Mouse (Mus musculus): ENCODE data around the gene Pgbd1. TPM values are rescaled to one million over a fixed set of nuclear protein-coding genes. Genes with fewer than 3 reads are reported as not detected.
A peak's percentile ranks its signal among the peaks of the same experiment; 100 is the strongest.

Gene Pgbd1
- polyA plus RNA-seq, 1 experiment = 5.5 TPM

DNA sequence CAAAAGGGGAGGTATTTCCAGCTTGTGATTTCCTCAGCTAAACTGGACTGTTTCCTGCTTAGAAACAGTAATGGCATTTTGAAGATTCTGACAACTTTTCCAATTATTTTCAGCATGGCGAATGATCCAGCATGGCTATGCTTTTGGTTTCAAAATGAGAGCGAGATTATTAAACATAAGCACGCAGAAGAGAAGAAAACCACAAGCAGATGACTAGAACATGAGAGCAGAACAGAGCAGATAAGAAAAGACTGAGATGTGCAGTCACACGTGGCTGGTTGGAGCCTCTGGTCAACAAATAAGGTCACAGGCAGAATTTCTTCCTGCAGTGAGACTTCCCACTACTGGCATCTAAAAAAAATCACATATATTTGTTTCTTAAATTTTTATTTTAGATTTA is 25.6 kb downstream of the Pgbd1 start:
- TF ChIP-seq CTCF (IDR thresholded peaks at IDR 0.05; ENCODE audit: control insufficient read depth, insufficient read depth, insufficient replicate concordance, low read depth, low read length) (no peak), POLR2A (IDR thresholded peaks at IDR 0.05; ENCODE audit: control insufficient read depth, low read depth, low read length) (no peak)
- Histone ChIP-seq H3K27ac (ENCODE audit: control insufficient read depth, insufficient read depth, low read depth, low read length) (no peak overlapping the region), H3K36me3 (ENCODE audit: control insufficient read depth, insufficient read depth, low read length) (no peaks in the 10 kb centered on the region), H3K4me3 (ENCODE audit: control insufficient read depth, low read depth, low read length) (no peak overlapping the region), H3K27me3 (ENCODE audit: control insufficient read depth, insufficient read depth, low read length) (no peaks in the 10 kb centered on the region), H3K4me1 (ENCODE audit: control insufficient read depth, insufficient read depth, low read length) (peaks cover 4% of the 10 kb centered on the region; the same call in 1 of the 2 replicates)

DNA sequence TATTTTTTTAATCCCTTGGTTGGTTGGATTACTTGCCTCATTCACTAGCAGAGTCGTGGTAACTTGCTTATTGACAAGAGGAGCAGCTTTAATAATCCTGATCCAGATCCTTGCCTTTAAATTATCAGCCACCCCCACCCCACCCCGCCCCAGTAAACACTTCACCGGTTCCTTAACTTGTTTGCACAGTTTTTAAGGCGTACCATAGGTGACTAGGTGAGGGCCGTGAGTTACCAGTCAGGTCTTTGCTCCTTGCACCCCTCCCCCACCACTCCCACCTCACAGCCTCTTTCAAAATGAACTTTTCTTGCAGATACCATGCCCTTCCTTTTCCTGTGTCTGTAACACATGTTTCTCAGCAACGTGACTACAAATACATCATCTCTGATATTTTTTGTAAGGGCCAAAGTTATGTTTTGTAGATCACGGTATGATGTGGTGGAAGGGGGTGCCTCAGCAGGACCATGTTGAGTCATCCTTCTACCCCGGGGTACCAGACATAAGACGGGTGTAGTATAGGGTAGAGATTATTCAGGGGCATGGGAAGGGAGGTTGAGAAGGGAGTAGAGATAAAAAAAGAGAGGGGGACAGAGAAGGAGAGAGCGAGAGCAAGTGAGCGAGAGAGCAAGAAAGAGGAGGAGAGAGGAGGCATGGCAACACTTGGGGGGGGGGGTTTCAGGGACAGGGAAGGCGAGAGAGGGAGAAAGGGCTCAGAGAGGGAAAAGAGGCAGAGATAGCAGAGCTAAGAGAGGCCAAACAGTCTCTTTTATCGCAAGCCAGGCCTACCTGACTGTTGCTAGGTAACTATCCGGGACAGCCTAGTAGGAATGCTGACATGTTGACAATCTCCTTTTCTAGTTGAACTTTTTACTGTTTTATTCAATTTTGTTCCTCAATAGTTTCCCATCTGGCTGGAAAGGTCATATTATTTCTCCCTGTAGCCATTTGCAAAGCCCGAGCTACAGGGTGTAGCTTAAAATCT is 26.3 kb downstream of the Pgbd1 start:
- no peak overlapping the region; the same call in 1 of the 2 replicates for H3K27ac ChIP-seq (ENCODE audit: control insufficient read depth, insufficient read depth, low read depth, low read length)
- no peaks in the 10 kb centered on the region for H3K27me3 ChIP-seq (ENCODE audit: control insufficient read depth, insufficient read depth, low read length)
- H3K4me1 ChIP-seq (ENCODE audit: control insufficient read depth, insufficient read depth, low read length) = peaks cover 4% of the 10 kb centered on the region; the same call in 1 of the 2 replicates
- H3K36me3 ChIP-seq (ENCODE audit: control insufficient read depth, insufficient read depth, low read length) = no peaks in the 10 kb centered on the region
- no peak overlapping the region for H3K4me3 ChIP-seq (ENCODE audit: control insufficient read depth, low read depth, low read length)
- TF ChIP-seq POLR2A (IDR thresholded peaks at IDR 0.05; ENCODE audit: control insufficient read depth, low read depth, low read length) (no peak), CTCF (IDR thresholded peaks at IDR 0.05; ENCODE audit: control insufficient read depth, insufficient read depth, insufficient replicate concordance, low read depth, low read length) (no peak)

DNA sequence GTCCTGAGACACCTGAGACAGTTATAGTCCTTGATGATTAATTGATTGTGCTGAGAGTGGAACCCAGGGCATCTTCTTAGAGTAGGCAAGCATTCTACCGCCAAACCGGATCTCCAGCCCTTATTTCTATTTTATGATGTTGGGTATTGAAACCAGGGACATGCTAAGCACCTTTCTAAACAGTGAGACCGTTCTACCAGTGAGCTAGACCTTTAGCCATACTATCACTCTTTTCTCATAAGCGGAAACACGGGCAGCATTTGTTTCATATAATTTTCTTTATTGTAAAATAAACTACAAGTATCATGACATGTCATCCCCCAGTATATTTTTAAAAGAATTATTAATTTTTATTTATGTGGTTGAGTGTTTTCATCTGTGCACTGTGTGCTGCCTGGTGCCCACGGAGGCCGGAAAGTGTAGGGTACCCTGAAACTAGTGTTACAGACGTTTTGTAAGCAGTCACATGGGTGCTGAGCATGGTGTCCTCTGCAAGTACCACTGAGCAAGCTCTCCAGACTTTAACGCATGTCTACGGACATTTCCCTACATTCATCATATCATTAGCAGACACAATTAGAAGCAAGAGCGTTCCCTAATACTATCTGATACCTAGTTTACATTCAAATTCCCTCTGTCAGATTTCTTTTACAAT is 31.9 kb downstream of the Pgbd1 start:
- Histone ChIP-seq H3K4me3 (ENCODE audit: control insufficient read depth, low read depth, low read length) (peak overlapping the region; percentile 81), H3K4me1 (ENCODE audit: control insufficient read depth, insufficient read depth, low read length) (peaks cover 7% of the 10 kb centered on the region), H3K27me3 (ENCODE audit: control insufficient read depth, insufficient read depth, low read length) (no peaks in the 10 kb centered on the region), H3K36me3 (ENCODE audit: control insufficient read depth, insufficient read depth, low read length) (no peaks in the 10 kb centered on the region), H3K27ac (ENCODE audit: control insufficient read depth, insufficient read depth, low read depth, low read length) (peak overlapping the region; percentile 57)
- TF ChIP-seq CTCF (IDR thresholded peaks at IDR 0.05; ENCODE audit: control insufficient read depth, insufficient read depth, insufficient replicate concordance, low read depth, low read length) (no peak), POLR2A (IDR thresholded peaks at IDR 0.05; ENCODE audit: control insufficient read depth, low read depth, low read length) (no peak)

DNA sequence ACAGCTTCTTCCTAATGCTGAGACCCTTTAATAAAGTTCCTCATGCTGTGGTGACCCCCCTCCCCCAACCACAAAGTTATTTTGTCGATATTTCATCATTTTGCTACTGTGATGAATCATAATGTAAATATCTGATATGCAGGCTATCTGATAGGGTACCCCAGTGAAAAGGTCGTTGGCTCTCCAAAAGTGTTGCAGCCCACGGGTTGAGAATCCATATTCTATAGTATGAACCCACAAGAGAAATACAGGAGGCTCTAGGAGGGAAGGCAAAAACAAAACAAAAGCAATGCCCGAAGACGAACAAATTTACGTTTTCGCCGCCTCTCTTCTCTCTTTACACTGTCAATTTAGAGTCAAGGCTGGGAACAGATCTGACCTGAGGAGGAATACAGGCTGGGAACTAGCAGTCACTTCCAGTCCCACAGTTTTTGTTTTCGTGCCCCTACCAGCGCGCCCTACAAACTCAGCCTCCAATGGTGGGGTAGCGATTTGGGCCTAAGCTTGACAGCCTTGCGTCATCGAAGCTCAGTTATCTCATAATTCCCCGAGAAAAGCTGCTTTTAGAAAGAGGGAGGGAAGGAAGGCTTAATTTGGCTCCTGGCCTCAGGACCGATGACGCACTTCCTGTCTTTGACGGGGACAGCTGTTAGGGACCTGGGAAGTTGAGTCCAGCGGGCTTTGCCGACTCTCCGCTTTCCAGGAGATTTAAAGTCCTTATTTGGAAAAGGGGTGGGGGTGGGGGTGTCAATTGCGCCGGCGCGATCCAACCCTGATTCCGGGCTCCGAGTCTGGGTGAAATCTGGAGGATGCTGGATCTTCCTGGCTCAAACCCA is 32.7 kb downstream of the Pgbd1 start:
- Histone ChIP-seq H3K4me1 (ENCODE audit: control insufficient read depth, insufficient read depth, low read length) (peaks cover 7% of the 10 kb centered on the region), H3K27ac (ENCODE audit: control insufficient read depth, insufficient read depth, low read depth, low read length) (peak overlapping the region; percentile 57), H3K27me3 (ENCODE audit: control insufficient read depth, insufficient read depth, low read length) (no peaks in the 10 kb centered on the region), H3K4me3 (ENCODE audit: control insufficient read depth, low read depth, low read length) (peak overlapping the region; percentile 81), H3K36me3 (ENCODE audit: control insufficient read depth, insufficient read depth, low read length) (no peaks in the 10 kb centered on the region)
- TF ChIP-seq POLR2A (IDR thresholded peaks at IDR 0.05; ENCODE audit: control insufficient read depth, low read depth, low read length) (peak; percentile 29; the same call in 1 of the 2 replicates), CTCF (IDR thresholded peaks at IDR 0.05; ENCODE audit: control insufficient read depth, insufficient read depth, insufficient replicate concordance, low read depth, low read length) (no peak)

DNA sequence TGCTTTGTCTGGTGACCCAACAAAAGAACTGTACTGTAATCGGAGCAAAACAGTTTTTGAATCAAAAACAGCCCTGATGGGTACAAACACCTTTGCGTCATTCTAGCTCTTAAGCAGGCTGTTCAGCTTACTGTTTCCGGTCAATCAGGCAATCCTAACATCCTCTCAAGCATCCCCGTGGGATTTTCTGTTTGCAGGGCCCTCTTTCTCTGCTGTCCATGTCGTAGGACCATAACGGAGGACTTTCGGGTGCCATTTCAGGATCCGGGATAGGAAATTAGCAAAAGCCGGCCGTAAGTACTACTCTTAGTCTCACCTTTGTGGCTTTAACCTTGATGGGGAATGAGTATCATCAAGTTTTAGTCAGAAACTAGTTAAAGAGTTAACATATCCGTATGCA is 33.5 kb downstream of the Pgbd1 start:
- no peak overlapping the region for H3K4me3 ChIP-seq (ENCODE audit: control insufficient read depth, low read depth, low read length)

DNA sequence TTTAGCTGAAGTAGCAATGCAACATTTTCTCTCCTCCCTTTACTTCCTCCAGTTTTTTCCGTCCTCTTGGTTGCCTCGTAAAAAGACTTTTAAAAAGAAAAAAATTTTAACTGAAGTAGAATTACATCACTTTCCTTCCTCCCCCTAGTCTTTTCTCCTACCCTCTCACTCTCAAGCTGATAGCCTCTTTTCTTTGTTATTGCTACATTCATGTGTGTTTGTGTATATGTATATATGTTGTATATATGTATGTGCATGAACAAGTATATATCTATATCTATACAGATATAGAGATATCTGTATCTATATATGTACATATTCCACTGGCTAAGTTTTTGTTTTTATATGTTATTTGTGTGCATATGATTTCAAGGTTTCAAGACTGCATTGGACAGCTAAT is 38.0 kb downstream of the Pgbd1 start:
- Histone ChIP-seq H3K4me1 (ENCODE audit: control insufficient read depth, insufficient read depth, low read length) (peaks cover 2% of the 10 kb centered on the region), H3K4me3 (ENCODE audit: control insufficient read depth, low read depth, low read length) (peak overlapping the region; percentile 98; the same call in 1 of the 2 replicates), H3K27me3 (ENCODE audit: control insufficient read depth, insufficient read depth, low read length) (no peaks in the 10 kb centered on the region), H3K27ac (ENCODE audit: control insufficient read depth, insufficient read depth, low read depth, low read length) (peak overlapping the region; percentile 84; the same call in 1 of the 2 replicates), H3K36me3 (ENCODE audit: control insufficient read depth, insufficient read depth, low read length) (no peaks in the 10 kb centered on the region)
- TF ChIP-seq CTCF (IDR thresholded peaks at IDR 0.05; ENCODE audit: control insufficient read depth, insufficient read depth, insufficient replicate concordance, low read depth, low read length) = no peak
- TF ChIP-seq POLR2A (IDR thresholded peaks at IDR 0.05; ENCODE audit: control insufficient read depth, low read depth, low read length) = no peak

More for the DNA sequence above, 33.5 kb downstream of the Pgbd1 start:
- Histone ChIP-seq H3K27ac (ENCODE audit: control insufficient read depth, insufficient read depth, low read depth, low read length) (no peak overlapping the region), H3K27me3 (ENCODE audit: control insufficient read depth, insufficient read depth, low read length) (no peaks in the 10 kb centered on the region), H3K4me1 (ENCODE audit: control insufficient read depth, insufficient read depth, low read length) (peaks cover 7% of the 10 kb centered on the region), H3K36me3 (ENCODE audit: control insufficient read depth, insufficient read depth, low read length) (no peaks in the 10 kb centered on the region)
- no peak for TF ChIP-seq POLR2A (IDR thresholded peaks at IDR 0.05; ENCODE audit: control insufficient read depth, low read depth, low read length)
- no peak for TF ChIP-seq CTCF (IDR thresholded peaks at IDR 0.05; ENCODE audit: control insufficient read depth, insufficient read depth, insufficient replicate concordance, low read depth, low read length)
